ENCODE assay signal across 35 mouse cellular contexts in genomic region chr13:108271458-108272148, GRCm38 (mm10). TPM values are rescaled to one million over a fixed set of nuclear protein-coding genes. Genes with fewer than 3 reads are reported as not detected.
A peak's percentile ranks its signal among the peaks of the same experiment; 100 is the strongest.
DNase-seq lines count a peak whose midpoint lies in the region; ATAC-seq and TF ChIP-seq lines count a peak whose summit lies in the region.
"Had no signal": no experiment of that assay in that cellular context is flagged by ENCODE, and none has a peak within 500 bp of the region (broad histone marks: within the 10 kb centered on the region; RNA-seq: fewer than 3 reads in every experiment).

No protein-coding gene starts in this region.

- no peak overlapping the region for H3K4me2 ChIP-seq in intestine, embryonic 15.5 days (replicated peaks)
- H3K4me2 ChIP-seq in hindbrain, embryonic 13.5 days: no peak overlapping the region
- H3K4me2 ChIP-seq: embryonic facial prominence, embryonic 13.5 days; forebrain, embryonic 15.5 days; heart, embryonic 13.5 days; limb, embryonic 15.5 days; midbrain, embryonic 15.5 days had no signal

- no peak overlapping the region for H3K27ac ChIP-seq in MEL (ENCODE audit: control insufficient read depth, low read depth, low read length)
- H3K27ac ChIP-seq in intestine, embryonic 15.5 days: no peak overlapping the region
- H3K27ac ChIP-seq in hindbrain, embryonic 13.5 days: no peak overlapping the region
- H3K27ac ChIP-seq: embryonic facial prominence, embryonic 13.5 days; forebrain, embryonic 10.5 days; forebrain, embryonic 15.5 days; gastrocnemius, adult 2 months; heart, embryonic 13.5 days; hindbrain, embryonic 10.5 days; layer of hippocampus, adult 2 months; left cerebral cortex, adult 2 months; limb, embryonic 15.5 days; liver, embryonic 14.5 days; macrophage; midbrain, embryonic 10.5 days; midbrain, embryonic 15.5 days; stomach, postnatal 0 days had no signal

- H3K4me1 ChIP-seq in G1E (ENCODE audit: insufficient read depth, low read depth, low read length) (peaks cover 6% of the 10 kb centered on the region), MEL (ENCODE audit: control insufficient read depth in 1 of 2, insufficient read depth in 2 of 2, low read length in 2 of 2) (peaks cover 3 to 5% of the 10 kb centered on the region in 2 experiments; a peak in 2 of 4 replicates)
- peaks cover 8% of the 10 kb centered on the region; the same call in 1 of the 2 replicates for H3K4me1 ChIP-seq in intestine, embryonic 15.5 days (replicated peaks)
- H3K4me1 ChIP-seq in hindbrain, embryonic 13.5 days (replicated peaks): no peaks in the 10 kb centered on the region
- H3K4me1 ChIP-seq: embryonic facial prominence, embryonic 13.5 days; forebrain, embryonic 15.5 days; midbrain, embryonic 15.5 days had no signal

- peak; percentile 82 for ATAC-seq in G1E (ENCODE audit: extremely low read depth, insufficient number of reproducible peaks, low FRiP score, poor library complexity, severe bottlenecking)
- peak; percentile 88 for ATAC-seq in intestine, embryonic 15.5 days
- 0 out of 2 replicates have a peak, but pooled peaks have one; percentile 30 for ATAC-seq in megakaryocyte-erythroid progenitor cell, adult 5-6 weeks (replicated peaks; ENCODE audit: low FRiP score, low TSS enrichment, poor library complexity, severe bottlenecking)
- ATAC-seq in megakaryocyte progenitor cell, adult 5-6 weeks (replicated peaks; ENCODE audit: poor library complexity): no peak
- no peak for ATAC-seq in hindbrain, embryonic 13.5 days (ENCODE audit: low FRiP score)
- ATAC-seq: forebrain, embryonic 15.5 days; hindbrain, embryonic 16.5 days; midbrain, embryonic 15.5 days had no signal

- H3K79me2 ChIP-seq in MEL (ENCODE audit: control insufficient read depth, insufficient read depth, low read length, poor library complexity): no peaks in the 10 kb centered on the region

- H3K9me3 ChIP-seq in G1E (replicated peaks): no peaks in the 10 kb centered on the region
- H3K9me3 ChIP-seq in MEL (replicated peaks; ENCODE audit: insufficient read depth, low read length): no peaks in the 10 kb centered on the region
- no peaks in the 10 kb centered on the region for H3K9me3 ChIP-seq in intestine, embryonic 15.5 days
- H3K9me3 ChIP-seq in hindbrain, embryonic 13.5 days: no peaks in the 10 kb centered on the region
- H3K9me3 ChIP-seq: embryonic facial prominence, embryonic 13.5 days; forebrain, embryonic 10.5 days; forebrain, embryonic 15.5 days; heart, embryonic 13.5 days; hindbrain, embryonic 10.5 days; limb, embryonic 15.5 days; midbrain, embryonic 10.5 days; midbrain, embryonic 15.5 days had no signal

- no peaks in the 10 kb centered on the region for H3K36me3 ChIP-seq in G1E (replicated peaks)
- H3K36me3 ChIP-seq in MEL (ENCODE audit: control insufficient read depth in 1 of 2, insufficient read depth in 2 of 2, low read length in 2 of 2): peaks cover 0 to 3% of the 10 kb centered on the region in 2 experiments; a peak in 2 of 4 replicates
- H3K36me3 ChIP-seq in intestine, embryonic 15.5 days: no peaks in the 10 kb centered on the region
- no peaks in the 10 kb centered on the region for H3K36me3 ChIP-seq in hindbrain, embryonic 13.5 days
- H3K36me3 ChIP-seq: embryonic facial prominence, embryonic 13.5 days; forebrain, embryonic 10.5 days; forebrain, embryonic 15.5 days; heart, embryonic 13.5 days; hindbrain, embryonic 10.5 days; limb, embryonic 15.5 days; midbrain, embryonic 10.5 days; midbrain, embryonic 15.5 days had no signal

- no peak for TF ChIP-seq POLR2A in MEL (IDR thresholded peaks at IDR 0.05; ENCODE audit: control insufficient read depth in 1 of 2, insufficient read depth in 1 of 2, low read depth in 1 of 2, low read length in 2 of 2, poor library complexity in 1 of 2)

- no peak for DNase-seq in G1E (ENCODE audit: low spot score)
- peak; percentile 62 for DNase-seq in MEL (ENCODE audit: low read depth, low spot score)
- DNase-seq: adrenal gland, postnatal 36 days; B cell, adult 2 months; cerebellum, adult 11 months; cerebellum, adult 9-10 months; cerebellum, postnatal 36 days; gastrocnemius, adult 2 months; gastrocnemius, postnatal 36 days; heart, postnatal 10 days; kidney, adult 11 months; kidney, postnatal 36 days; lung, adult 2 months; lung, postnatal 10 days; right cerebral cortex, postnatal 4 days; thymus, adult 18-20 months; thymus, postnatal 36 days had no signal

- H3K4me3 ChIP-seq in G1E (ENCODE audit: low read depth, low read length): no peak overlapping the region
- no peak overlapping the region for H3K4me3 ChIP-seq in MEL (ENCODE audit: control insufficient read depth in 1 of 2, insufficient read depth in 1 of 2, low read depth in 2 of 2, low read length in 2 of 2)
- H3K4me3 ChIP-seq in intestine, embryonic 15.5 days (replicated peaks): no peak overlapping the region
- no peak overlapping the region for H3K4me3 ChIP-seq in hindbrain, embryonic 13.5 days
- H3K4me3 ChIP-seq: embryonic facial prominence, embryonic 13.5 days; forebrain, embryonic 10.5 days; forebrain, embryonic 15.5 days; gastrocnemius, adult 2 months; heart, embryonic 13.5 days; hindbrain, embryonic 10.5 days; layer of hippocampus, adult 2 months; left cerebral cortex, adult 2 months; limb, embryonic 15.5 days; midbrain, embryonic 10.5 days; midbrain, embryonic 15.5 days had no signal

- no peak overlapping the region for H3K9ac ChIP-seq in MEL (ENCODE audit: control insufficient read depth, low read depth, low read length, poor library complexity, severe bottlenecking)
- H3K9ac ChIP-seq in intestine, embryonic 15.5 days: no peak overlapping the region
- no peak overlapping the region for H3K9ac ChIP-seq in hindbrain, embryonic 13.5 days
- H3K9ac ChIP-seq: embryonic facial prominence, embryonic 13.5 days; forebrain, embryonic 15.5 days; heart, embryonic 13.5 days; limb, embryonic 15.5 days; liver, embryonic 14.5 days; midbrain, embryonic 15.5 days had no signal

- TF ChIP-seq EP300 in MEL (IDR thresholded peaks at IDR 0.05; ENCODE audit: low read depth in 1 of 2, low read length in 2 of 2): peak; percentile 19 to 40; a peak in 1 of 4 replicates

- WGBS in intestine, embryonic 15.5 days: 29% methylated on average over 7 of the region's 7 CpGs
- 71% methylated on average over 7 of the region's 7 CpGs for WGBS in hindbrain, embryonic 13.5 days

- H3K27me3 ChIP-seq in G1E (ENCODE audit: insufficient read depth, low read length) (peaks cover 32% of the 10 kb centered on the region), MEL (ENCODE audit: control insufficient read depth in 1 of 2, insufficient read depth in 2 of 2, low read length in 2 of 2) (peaks cover 2 to 7% of the 10 kb centered on the region in 2 experiments)
- no peaks in the 10 kb centered on the region for H3K27me3 ChIP-seq in intestine, embryonic 15.5 days (replicated peaks)
- no peaks in the 10 kb centered on the region for H3K27me3 ChIP-seq in hindbrain, embryonic 13.5 days
- H3K27me3 ChIP-seq: embryonic facial prominence, embryonic 13.5 days; forebrain, embryonic 15.5 days; limb, embryonic 15.5 days; midbrain, embryonic 15.5 days had no signal

- TF ChIP-seq CTCF in G1E (IDR thresholded peaks at IDR 0.05; ENCODE audit: low read depth, low read length) (no peak), MEL (IDR thresholded peaks at IDR 0.05 in 2 of 3, conservative IDR thresholded peaks at IDR 0.05 in 1 of 3; ENCODE audit: control insufficient read depth in 1 of 3, insufficient read depth in 1 of 3, low read depth in 2 of 3, low read length in 3 of 3, poor library complexity in 1 of 3, severe bottlenecking in 1 of 3) (no peak)

- TF ChIP-seq RAD21 in MEL (IDR thresholded peaks at IDR 0.05; ENCODE audit: low read depth, low read length): no peak

TF ChIP-seq in MEL, 35 proteins besides CTCF, POLR2A, EP300 and RAD21 (continues in another document):
- TF ChIP-seq MYC (IDR thresholded peaks at IDR 0.05; ENCODE audit: low read depth, low read length): 0 out of 2 replicates have a peak, but pooled peaks have one; percentile 24
- TF ChIP-seq ETS1 (IDR thresholded peaks at IDR 0.05; ENCODE audit: low read depth, low read length): no peak
- TF ChIP-seq MAFK (IDR thresholded peaks at IDR 0.05; ENCODE audit: borderline replicate concordance, low read depth, low read length): no peak
- TF ChIP-seq TBP (IDR thresholded peaks at IDR 0.05; ENCODE audit: low read depth, low read length): no peak
- TF ChIP-seq ZNF384 (IDR thresholded peaks at IDR 0.05; ENCODE audit: low read depth, low read length): no peak
- no peak for TF ChIP-seq USF1 (IDR thresholded peaks at IDR 0.05; ENCODE audit: low read depth, low read length)
- peak; percentile 28; the same call in 1 of the 2 replicates for TF ChIP-seq MAX (IDR thresholded peaks at IDR 0.05; ENCODE audit: low read length)
- peak; percentile 60 for TF ChIP-seq GATA1 (IDR thresholded peaks at IDR 0.05; ENCODE audit: low read depth, low read length)

RNA-seq across cellular contexts. Expression of gene Depdc1b, which starts 44.5 kb away (rescaled TPM):
- total RNA-seq in G1E (2014; fragmentation: Nextera tagmentation) (46.1 and 61.3 TPM in 2 replicates), G1E (2017) (36.8 and 50.5 TPM in 2 replicates), MEL (2012; rRNA removed) (25.3 and 28.6 TPM in 2 replicates)
- polyA plus RNA-seq in G1E (2012) (3.5 and 4.7 TPM in 2 replicates), MEL (2012; ENCODE audit: insufficient read depth in 1 of 2, insufficient read length in 2 of 2, low read depth in 1 of 2, low replicate concordance in 2 of 2, missing spikeins in 1 of 2) (10 to 100 TPM in 1 of 2 experiments, not detected in 1; 21.2 TPM)
- polyA plus RNA-seq in intestine, embryonic 15.5 days (2015; fragmentation: Nextera tagmentation; extraction: Ambion mirVana): 6.2 and 6.6 TPM in 2 replicates
- total RNA-seq in megakaryocyte-erythroid progenitor cell, adult 5-6 weeks (2014; fragmentation: Nextera tagmentation): 3.9 and 12.0 TPM in 2 replicates
- 9.8 and 11.2 TPM in 2 replicates for total RNA-seq in megakaryocyte-erythroid progenitor cell, adult 5-6 weeks (2017)
- 26.4 and 31.0 TPM in 2 replicates for total RNA-seq in megakaryocyte progenitor cell, adult 5-6 weeks (2015)
- 22.0 and 28.8 TPM in 2 replicates for total RNA-seq in megakaryocyte progenitor cell, adult 5-6 weeks (2017)
- 2.3 and 2.7 TPM in 2 replicates for polyA plus RNA-seq in hindbrain, embryonic 13.5 days (2015; fragmentation: Nextera tagmentation; extraction: Ambion mirVana)
- total RNA-seq: gastrocnemius, adult 2 months had no signal

RNA-seq across cellular contexts. Expression of gene Elovl7, which starts 57.4 kb away (rescaled TPM):
- total RNA-seq in G1E (2014; fragmentation: Nextera tagmentation) (0.23 TPM in 1 of 2 replicates, not detected in the other), G1E (2017) (0.33 and 0.35 TPM in 2 replicates), MEL (2012; rRNA removed) (not detected in 2 replicates)
- polyA plus RNA-seq in G1E (2012) (not detected in 2 replicates), MEL (2012; ENCODE audit: insufficient read depth in 1 of 2, insufficient read length in 2 of 2, low read depth in 1 of 2, low replicate concordance in 2 of 2, missing spikeins in 1 of 2) (not detected)
- 19.9 and 20.3 TPM in 2 replicates for polyA plus RNA-seq in intestine, embryonic 15.5 days (2015; fragmentation: Nextera tagmentation; extraction: Ambion mirVana)
- total RNA-seq in megakaryocyte-erythroid progenitor cell, adult 5-6 weeks (2014; fragmentation: Nextera tagmentation): 0.46 and 0.54 TPM in 2 replicates
- total RNA-seq in megakaryocyte-erythroid progenitor cell, adult 5-6 weeks (2017): 0.08 and 1.6 TPM in 2 replicates
- 4.6 and 5.3 TPM in 2 replicates for total RNA-seq in megakaryocyte progenitor cell, adult 5-6 weeks (2015)
- 1.6 and 1.9 TPM in 2 replicates for total RNA-seq in megakaryocyte progenitor cell, adult 5-6 weeks (2017)
- polyA plus RNA-seq in hindbrain, embryonic 13.5 days (2015; fragmentation: Nextera tagmentation; extraction: Ambion mirVana): 1.9 and 2.4 TPM in 2 replicates

Comparison
In these comparisons a context has a peak if more than half of its experiments do, and no peak if none do; other contexts are left out.
1. ATAC-seq: peak in G1E (single experiment), intestine, embryonic 15.5 days (single experiment) and megakaryocyte-erythroid progenitor cell, adult 5-6 weeks (single experiment); none in megakaryocyte progenitor cell, adult 5-6 weeks (single experiment) and hindbrain, embryonic 13.5 days (single experiment).